Mouse (Mus musculus) frontal cortex, postnatal 14 days (tissue): ENCODE measurements around the gene Hmga1.
A peak's percentile ranks its signal among the peaks of the same experiment; 100 is the strongest.

ENCODE experiments used
- DNase-seq, 2 experiments: peaks; one replicate each; pipeline ENCODE4 v3.0.0; 2022; ENCODE audit warnings: low spot score in 2 of 2

Gene Hmga1

DNA sequence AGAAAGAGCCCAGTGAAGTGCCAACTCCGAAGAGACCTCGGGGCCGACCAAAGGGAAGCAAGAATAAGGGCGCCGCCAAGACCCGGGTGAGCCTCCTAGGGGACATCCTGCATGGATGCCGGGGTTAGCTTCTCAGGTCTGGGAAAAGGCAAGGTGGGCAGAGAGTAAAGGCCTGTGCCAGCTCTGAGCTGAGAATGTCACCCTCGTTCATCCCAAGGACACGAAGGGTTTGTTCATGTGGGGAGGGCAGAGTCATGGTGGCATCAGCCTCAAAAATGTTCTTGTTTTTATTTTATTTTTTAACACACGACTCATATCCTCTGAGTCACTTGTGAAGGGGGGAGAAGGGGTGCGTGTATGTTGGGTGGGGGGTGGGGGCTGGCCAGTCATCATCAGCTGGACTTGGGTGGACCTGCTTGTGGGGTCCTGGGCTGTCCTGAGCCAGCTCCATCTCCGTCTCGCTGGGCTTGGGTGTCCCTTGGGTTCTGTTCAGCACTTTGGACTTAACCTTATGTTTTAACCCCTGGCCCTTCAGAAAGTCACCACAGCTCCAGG, 4.7 kb downstream of the Hmga1 start:
- DNase-seq: no peak

DNA sequence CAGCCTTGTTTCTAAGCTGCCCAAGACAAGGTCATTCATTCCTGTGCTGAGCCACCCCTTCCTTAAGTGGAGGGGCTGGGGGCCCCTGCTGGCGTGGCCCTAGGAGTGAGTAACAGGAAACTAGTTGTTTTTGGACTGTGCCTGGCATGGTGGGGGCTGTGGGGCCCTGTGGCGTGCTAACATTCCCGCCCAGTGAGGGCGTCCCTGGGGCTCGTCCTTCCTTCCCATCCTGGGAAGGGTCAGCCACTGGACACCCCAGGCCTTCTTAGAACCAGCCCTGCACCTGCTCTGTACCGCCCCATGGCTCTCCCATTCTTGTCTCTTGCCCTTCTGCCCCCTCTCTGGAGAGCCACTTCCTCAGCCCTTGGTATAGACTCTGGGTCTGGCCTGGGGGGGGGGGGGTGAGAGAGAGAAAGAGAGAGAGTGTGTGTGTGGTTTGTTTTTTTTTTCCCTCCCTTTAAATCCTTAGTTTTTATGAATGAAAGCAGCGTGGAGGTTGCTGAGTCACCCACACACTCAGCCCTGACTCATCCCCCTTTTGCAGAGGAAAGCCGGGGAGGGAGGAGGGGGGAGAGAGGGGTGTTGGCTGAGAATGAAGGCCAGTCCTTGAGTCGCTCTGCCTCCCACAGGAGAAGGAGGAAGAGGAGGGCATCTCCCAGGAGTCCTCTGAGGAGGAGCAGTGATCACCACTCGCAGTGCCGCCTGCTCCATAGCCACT, 5.7 kb downstream of the Hmga1 start:
- DNase-seq: no peak

DNA sequence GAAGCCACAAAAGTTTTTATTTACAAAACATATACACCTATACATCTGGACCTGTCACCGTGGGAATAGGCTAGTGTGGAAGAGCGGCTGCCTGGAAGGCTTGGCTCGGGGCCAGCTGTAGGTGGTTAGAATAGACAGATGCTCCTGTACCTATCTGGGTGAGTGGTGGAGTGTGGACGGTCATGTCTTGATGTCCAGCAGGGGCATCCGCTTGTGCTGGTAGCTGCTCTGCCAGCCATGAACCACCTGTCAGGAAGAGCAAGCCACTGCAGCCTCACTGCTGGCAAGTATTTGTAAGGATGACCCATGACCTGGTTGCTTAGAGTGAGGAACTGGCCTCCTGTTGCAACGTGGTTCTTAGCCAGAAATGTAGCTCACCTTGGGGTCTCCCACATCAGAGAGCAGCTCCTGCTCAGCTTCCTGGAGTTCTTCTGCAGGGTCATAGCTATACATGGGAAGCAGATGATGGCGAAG, 7.5 kb downstream of the Hmga1 start:
- DNase-seq: no peak

DNA sequence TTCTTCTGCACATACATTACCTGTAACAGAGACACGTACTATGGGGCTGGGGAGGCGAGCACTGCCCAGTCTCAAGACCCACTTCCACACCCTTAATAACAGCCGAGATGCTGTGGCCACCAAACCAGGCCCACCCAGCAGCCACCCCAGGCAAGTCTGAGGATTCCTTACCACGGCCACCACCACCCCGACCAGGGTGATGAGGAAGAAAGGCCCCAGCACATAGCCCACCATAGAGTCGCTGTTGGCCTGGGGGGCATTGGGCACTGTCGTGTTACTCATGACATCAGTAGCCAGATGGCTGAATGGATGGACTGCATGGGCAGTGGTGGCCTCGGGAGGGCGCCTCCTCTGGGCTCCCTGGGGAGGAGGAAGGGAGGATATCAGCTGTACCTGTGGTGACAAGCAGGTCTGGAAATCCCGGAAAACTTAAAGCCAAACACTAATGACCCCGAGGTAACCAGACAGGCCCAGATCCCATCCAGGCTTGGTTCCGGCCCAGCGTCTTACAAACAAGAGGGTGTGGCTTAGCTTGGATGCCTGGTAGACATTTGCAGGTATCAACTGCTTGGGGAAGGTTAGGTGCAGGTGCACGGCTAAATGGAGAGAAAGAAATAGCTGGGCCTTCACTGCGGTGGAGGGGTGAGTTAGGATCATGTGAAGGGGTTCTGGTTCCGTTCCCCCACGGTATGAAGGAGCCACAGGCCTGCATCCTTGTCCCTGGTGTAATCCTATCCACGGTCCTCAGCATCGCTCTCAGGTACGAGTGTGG, 8.3 kb downstream of the Hmga1 start:
- DNase-seq: no peak

DNA sequence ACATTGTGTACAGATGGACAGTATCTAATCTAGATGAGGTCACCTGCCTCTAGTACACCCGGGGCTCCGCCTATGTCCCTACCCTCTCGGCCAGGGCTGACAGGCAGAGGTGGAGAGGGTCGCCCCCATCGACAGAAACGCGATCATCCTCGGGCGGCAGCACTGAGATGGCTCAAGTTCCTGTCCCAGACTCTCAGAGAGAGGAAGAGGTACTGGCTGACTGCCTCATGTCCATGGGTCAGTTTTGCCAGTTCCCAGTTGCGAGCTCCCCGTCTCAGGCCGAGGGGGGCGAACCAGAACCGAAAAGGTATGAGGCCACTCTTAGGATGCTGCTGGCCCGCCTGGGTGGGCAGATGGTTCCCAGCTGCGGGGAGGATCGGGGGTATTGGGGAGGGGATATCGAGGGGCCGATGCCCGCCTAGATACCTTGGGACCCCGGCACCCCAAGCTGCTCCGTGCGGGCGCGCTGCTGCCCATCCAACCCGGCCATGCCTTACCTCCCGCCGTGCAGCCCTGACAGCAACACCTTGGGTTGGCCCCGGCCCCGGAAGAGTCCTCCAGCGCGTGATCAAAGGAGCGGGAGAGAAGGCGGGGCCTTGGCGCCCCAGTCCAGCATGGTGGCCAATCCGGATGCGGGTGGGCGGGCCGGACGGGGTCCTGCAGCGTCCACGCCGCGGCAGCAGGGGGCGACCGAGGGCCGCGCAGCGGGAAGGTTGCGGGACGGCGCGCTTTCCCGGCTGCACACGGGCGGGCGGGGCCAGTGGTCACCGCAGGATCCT, 9.1 kb downstream of the Hmga1 start, which contains the start of gene AI413582:
Gene AI413582, minus strand, starts transcription at position 594 of the 779 bp plus-strand sequence.
- peak; percentile 87 to 94 for DNase-seq

DNA sequence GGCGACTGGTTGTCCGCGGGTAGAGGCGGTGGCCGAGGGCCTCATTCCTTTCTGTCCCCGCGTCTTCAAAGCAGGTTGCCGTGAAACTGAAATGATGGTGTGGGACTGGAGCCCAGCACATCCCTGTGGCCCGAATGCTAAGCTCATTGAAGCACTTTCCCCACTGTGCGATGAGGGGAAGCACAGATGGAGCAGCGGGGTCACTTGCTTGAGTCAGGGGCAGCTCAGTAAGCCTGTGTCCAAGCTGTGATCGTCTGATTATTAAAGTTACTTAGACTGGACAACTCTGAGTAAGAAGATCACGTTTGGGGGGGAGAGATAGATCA, 9.6 kb downstream of the Hmga1 start:
- no peak for DNase-seq

DNA sequence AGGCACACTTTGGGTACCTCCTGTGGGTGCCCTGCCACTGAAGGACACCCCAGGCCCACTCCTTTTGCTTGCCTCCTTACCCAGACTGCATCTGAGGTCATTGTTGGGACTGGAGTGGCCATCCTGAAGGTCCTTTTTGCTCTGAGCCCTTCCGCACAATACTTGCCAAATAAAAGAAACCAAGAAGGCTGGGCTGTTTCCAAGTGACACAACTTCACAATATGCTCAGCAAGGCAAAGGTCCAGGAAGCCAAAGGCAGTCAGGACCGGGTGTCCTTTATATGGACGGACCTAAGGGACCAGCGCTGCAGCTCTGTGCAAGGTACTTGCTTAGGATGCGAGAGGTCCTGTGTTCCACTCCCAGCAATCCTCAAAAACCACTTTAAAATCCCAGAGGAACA, 11.9 kb downstream of the Hmga1 start:
- no peak for DNase-seq

DNA sequence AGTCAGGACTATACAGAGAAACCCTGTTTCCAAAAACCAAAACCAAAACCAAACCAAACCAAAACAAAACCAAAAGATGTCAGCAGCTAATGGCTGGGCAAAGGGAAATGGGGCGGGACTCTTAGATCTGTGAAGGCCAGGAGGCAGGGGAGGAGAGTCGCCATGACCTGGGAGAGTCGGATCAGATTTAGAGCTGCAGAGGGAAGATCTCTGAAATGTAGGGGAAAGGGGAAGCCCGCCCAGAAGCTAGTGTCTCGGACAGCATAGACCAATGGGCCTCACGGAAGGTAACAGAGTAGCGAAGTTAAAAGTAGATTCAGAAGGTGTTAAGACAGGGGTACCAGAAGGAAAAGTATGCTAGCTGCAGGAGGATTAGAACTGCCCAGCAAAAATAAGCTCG, 15.0 kb downstream of the Hmga1 start:
- DNase-seq: no peak

DNA sequence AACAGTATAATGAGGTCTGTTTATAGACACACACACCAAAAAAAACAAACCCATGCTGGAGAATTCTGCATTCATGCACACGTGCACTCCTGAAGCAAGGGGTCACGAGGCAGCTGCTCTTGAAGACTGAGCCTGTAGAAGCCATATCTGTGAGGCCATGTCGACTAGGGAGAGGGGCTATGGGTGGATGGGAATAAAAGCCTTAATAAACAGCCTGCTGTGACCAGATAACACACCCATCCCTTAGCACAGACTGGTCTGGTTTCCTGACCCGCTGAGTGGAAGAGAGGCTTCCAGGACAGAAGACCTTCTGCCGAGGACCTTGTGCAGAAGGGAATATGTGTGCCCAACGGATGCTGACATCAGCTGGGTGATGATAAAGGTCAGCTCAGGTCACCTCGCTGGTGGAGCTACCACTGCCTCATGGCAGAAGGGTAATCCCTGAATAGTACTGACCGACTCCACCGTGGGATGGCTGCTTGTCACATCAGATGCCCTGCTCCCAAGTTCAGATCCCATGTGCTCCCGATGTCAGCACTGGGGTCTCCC, 17.5 kb downstream of the Hmga1 start:
- DNase-seq: no peak

DNA sequence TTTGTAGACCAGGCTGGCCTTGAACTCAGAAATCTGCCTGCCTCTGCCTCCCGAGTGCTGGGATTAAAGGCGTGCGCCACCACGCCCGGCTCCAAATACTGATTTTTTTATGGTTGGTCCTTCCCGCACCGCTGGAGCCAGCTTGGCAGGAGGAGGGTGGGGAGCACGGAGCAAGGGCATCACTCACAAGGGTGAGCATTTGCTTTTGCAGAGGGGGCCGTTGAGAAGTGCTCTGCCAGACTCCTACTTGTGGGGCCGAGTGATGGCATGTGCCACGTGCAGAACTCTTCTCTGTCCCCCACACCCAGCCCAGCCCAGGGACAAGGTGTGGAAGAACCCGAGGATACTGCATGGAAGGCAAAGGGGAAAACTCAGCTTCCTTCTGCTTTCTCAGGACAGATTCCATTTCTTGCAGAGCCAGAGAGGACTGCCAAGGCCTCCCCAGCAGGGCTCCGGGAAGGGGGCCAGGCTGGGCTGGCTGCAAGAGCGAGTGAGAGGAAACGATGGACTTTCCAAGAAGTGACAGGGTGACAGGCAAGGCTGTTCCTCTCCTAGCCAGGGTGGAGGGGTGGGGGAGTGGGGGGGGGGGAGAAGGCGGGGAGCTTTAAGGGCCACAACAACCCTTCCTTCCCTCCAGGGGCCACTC, 18.3 kb downstream of the Hmga1 start:
- DNase-seq: peak; percentile 59 to 60

DNA sequence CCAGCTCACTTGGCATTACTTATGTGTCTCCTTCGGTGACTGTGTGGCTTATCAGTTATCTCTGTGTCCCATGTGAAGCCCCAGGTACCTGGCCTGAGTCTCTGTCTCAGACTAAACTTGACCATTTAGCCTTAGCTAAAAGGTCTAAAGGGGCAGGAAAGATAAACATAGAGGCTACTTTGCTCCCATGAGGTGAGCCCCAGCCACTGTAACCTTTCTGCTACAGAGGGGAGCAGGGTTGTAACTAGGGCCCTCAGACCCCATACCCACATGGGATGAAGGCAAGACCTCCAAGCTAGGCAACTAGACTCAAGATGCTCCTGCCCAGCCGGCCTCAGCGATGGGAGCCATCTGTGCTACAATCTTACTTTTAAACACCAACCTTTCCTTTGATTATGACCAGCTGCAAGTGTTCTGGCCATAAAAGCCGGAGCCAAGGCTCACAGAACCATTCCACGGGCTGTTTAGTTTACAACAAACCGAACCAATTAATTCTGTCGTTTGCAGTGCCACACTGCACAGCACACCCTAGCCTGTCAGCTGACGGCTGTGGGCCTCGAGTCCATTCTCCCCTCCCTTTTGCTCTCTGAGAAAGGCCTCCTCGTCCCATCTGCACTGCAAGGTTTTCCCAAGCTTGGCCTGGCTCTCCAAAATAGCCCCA, 18.9 kb downstream of the Hmga1 start:
- no peak for DNase-seq

DNA sequence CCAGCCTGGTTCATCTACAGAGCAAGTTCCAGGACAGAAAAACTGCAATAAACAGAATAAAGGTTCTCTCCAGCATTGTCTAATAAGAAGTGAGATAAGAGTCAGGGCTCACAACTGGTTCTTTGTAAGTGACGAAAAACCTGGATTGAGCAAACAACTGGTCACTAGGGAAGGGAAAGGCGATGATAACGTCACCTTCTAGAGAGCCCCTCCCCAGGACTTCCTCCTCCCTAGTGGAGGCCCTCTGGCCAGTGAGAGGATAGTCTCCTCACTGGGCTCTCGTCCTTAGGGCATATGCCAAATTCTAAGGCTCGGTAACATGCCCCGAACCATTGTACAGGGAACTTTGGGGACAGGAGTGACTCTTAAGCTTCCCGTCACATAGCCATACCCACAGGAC, 19.8 kb downstream of the Hmga1 start:
- DNase-seq: no peak

DNA sequence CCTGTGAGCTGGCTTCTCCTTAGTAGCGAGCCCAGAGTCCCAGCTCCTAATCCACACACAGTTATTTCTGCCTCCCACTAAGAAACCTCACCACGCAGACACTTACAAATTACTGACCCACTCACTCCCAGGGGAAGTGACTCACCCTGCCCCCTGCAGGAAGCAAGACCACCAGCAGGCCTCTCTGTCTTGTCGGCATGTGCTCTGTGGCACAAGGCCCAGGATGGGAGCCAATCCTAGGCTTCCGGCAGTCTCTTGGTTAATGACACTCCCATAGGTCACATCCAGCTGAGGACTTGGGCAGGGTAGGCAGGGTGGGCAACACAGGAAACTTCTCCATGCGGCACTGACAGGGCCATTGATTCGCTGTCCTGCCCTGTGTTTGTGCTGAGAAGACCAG, 21.2 kb downstream of the Hmga1 start:
- DNase-seq: no peak

DNA sequence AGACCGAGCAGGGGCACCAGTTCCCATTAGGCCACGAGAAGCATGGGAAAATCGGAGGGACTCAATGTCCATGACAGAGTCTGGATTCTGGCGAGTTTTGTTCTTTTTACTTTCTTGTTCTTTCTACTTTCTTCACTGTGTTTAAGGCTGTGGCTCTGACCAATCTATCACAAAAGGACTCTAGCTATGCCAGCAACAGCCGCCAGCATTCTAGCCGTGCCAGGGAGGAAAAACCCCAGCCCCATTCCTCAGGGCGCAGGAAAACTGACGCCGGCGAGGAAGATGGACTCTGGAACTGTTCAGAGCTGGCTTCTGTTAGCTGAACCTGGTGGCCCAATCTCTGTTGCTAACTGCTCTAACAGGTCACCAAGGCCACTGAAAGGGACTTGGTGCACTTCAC, 22.2 kb downstream of the Hmga1 start:
- DNase-seq: no peak

DNA sequence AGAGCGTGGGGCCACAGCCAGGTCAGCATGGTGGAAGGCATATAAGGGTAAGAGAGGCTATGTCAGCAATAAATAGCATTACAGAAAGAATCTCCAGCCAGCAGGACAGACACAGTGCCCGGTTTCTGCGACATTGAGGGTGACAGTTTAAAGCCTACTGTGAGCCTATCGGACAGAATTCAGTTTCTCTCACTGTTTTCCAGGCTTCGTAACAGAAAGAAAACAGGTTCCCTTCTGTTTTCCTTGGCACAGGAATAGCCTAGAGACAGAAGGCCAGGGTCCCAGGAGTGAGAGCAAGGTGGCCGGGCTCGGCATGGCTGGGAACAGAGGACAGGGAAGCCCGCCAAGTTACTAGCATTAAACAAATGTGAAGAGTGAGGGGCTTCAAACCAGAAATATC, 23.5 kb downstream of the Hmga1 start:
- no peak for DNase-seq

DNA sequence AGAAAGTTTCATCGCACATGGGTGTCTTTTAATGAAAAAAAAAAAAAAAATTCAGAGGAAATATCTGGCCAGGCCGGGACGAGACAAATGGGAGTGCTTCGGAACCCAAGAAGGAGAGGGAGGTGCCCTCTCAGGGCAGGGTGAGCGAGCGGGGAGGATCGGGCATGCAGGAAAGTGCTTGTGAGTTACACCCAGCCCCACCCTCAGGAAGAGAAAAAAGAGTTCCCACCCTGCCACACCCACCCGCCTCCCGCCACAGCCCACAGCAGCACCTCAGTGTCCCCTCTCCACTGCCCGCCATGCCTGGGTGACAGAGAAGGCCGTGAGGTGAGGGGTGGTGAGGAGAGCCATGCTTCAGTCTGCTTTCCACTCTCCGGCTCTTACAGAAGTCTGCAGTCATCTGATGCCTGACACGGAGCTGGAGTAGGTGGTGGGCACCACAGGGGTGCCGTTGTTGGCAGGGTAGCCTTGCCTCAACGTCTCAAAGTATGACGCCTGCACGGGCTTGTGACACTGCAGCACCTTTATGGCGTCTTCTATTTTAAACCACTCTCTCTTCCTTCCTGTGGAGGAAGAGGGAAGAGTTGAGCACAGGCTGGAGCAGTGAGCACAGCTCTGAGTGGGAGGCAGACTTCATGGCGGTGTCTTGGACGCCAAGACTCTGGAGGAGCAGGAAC, 24.2 kb downstream of the Hmga1 start:
- DNase-seq: no peak

DNA sequence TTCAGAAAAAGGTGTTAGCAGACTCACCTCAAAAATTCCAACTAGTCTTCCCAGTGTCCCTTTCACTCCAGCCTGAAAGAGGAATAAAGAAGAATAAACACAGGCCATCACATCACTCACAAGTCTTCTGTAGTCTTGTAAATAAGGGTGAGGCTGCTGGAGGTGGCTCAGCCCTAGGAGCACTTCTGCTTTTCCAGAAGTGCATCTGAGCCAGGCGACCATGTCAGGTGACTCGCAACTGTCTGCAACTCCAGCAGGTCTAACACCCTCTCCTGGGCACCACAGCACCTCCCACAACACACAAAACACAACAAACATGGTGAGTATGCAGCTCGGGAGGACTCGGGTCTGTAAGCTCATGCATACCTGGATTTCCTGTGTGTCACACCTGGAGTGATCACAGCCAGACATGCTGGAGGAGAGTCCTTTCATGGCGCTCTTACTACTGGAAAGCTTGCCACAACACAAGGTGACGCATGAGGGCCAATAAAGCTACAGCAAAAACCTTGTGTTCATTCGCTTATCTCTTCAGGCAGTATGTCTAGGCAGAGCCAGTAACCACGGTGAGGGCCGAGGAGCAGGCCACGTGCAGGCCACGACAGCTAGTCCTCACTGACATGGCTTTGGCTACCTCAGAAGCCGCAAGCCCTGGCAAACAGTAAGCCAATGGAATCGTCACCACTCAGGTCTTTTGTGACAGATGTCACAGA, 27.0 kb downstream of the Hmga1 start:
- no peak for DNase-seq

DNA sequence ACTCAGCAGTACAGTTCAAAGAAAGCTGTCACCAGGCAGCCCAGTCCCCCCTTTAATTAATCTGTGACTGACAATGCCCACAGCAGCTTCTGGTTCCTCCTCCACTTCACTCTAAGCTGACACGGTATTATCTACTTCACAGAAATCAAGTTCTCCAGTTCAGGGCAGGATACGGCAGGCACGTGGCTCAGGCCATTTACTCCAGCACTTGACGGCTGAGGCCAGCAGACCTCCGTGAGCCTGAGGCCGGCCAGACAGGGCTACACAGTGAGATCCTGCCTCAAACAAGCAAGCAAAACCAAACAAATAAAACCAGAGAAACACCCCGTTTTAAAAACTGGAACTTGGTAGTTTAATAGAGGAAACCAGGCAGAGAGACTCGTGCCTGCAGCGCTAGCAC, 30.4 kb downstream of the Hmga1 start:
- no peak for DNase-seq

DNA sequence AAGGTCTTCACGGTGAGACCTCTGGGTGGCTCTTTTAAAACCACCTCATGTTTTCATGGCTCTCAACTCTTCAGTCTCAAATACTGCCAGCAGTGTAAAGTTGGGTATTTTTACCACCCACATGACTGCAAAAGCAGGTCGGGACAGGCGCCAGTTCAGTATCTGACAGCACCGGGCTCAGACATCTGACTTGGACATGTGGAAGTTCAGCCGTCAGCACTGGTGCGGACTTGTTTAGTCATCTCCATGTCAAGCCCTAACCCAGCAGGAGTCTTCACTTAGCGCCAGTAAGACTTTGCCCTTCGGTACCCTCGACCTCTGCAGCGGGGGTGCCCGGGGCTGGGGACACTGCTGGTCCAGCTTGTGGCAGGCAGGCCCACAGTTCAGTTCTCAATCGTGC, 31.0 kb downstream of the Hmga1 start:
- DNase-seq: no peak

DNA sequence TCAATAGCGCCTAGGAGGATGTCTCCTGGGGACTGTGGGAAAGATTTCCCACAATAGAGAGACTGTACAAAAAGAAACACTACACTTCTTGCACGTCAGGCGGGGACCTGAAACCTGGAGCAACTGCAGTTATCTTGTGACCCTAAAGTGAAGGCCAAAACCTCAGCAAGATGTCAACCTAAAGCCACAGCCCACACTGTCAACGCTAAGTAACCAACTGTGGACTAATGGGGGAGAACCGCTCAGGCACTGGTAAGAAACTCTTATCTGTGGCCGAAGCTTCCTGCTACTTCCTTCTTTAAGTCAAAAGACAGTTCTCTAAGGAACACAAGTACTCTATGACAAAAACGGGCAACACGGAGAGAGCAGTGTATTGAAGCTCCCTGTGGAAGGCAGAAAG, 31.9 kb downstream of the Hmga1 start:
- no peak for DNase-seq
